Mouse (Mus musculus): ENCODE data around the gene Gna15. TPM values are rescaled to one million over a fixed set of nuclear protein-coding genes. Genes with fewer than 3 reads are reported as not detected.

The Gna15 gene
- polyA plus RNA-seq, 1 experiment from 2014 or later = 1.4 TPM

GRCm38 (mm10) chr10:81557491-81557890, 33.5 kb upstream of the Gna15 start:
- Histone ChIP-seq H3K27ac (ENCODE audit: low read depth, low read length) (no peak overlapping the region), H3K4me3 (ENCODE audit: low read depth, low read length) (no peak overlapping the region), H3K4me1 (ENCODE audit: control insufficient read depth, insufficient read depth, low read length) (peaks cover 22% of the 10 kb centered on the region), H3K36me3 (ENCODE audit: control insufficient read depth, insufficient read depth, low read length) (0 out of 2 replicates have a peak, but pooled peaks cover 2% of the 10 kb centered on the region), H3K9me3 (ENCODE audit: control insufficient read depth, low read length) (no peaks in the 10 kb centered on the region), H3K9ac (ENCODE audit: low read length) (no peak overlapping the region), H3K27me3 (ENCODE audit: control insufficient read depth, insufficient read depth, low read length) (no peaks in the 10 kb centered on the region; the same call in 1 of the 2 replicates), H3K4me2 (no peak overlapping the region)
- DNase-seq (ENCODE audit: low spot score, missing footprints) (no peak), ATAC-seq (ENCODE audit: low FRiP score) (no peak)
- WGBS = 55% methylated on average over 1 of the region's 1 CpGs

- no peaks in the 10 kb centered on the region for H3K36me3 ChIP-seq (ENCODE audit: control insufficient read depth, insufficient read depth, low read length)
- H3K27ac ChIP-seq (ENCODE audit: low read depth, low read length) = no peak overlapping the region
- no peaks in the 10 kb centered on the region for H3K9me3 ChIP-seq (ENCODE audit: control insufficient read depth, low read length)
- WGBS = 75% methylated on average over 3 of the region's 3 CpGs
- H3K4me3 ChIP-seq (ENCODE audit: low read depth, low read length) = no peak overlapping the region
- no peak for DNase-seq (ENCODE audit: low spot score, missing footprints)
- no peaks in the 10 kb centered on the region; the same call in 1 of the 2 replicates for H3K27me3 ChIP-seq (ENCODE audit: control insufficient read depth, insufficient read depth, low read length)
- no peak overlapping the region for H3K9ac ChIP-seq (ENCODE audit: low read length)
- peaks cover 16% of the 10 kb centered on the region for H3K4me1 ChIP-seq (ENCODE audit: control insufficient read depth, insufficient read depth, low read length)
- ATAC-seq (ENCODE audit: low FRiP score) = no peak
- H3K4me2 ChIP-seq = no peak overlapping the region
These were observed 32.3 kb upstream of the Gna15 start for GRCm38 (mm10) chr10:81556282-81556681.

- H3K4me3 ChIP-seq (ENCODE audit: low read depth, low read length) = no peak overlapping the region
- 0 out of 2 replicates have a peak, but pooled peaks cover 4% of the 10 kb centered on the region for H3K4me1 ChIP-seq (ENCODE audit: control insufficient read depth, insufficient read depth, low read length)
- DNase-seq (ENCODE audit: low spot score, missing footprints) = no peak
- H3K9ac ChIP-seq (ENCODE audit: low read length) = no peak overlapping the region
- H3K27ac ChIP-seq (ENCODE audit: low read depth, low read length) = no peak overlapping the region
- no peaks in the 10 kb centered on the region; the same call in 1 of the 2 replicates for H3K27me3 ChIP-seq (ENCODE audit: control insufficient read depth, insufficient read depth, low read length)
- ATAC-seq (ENCODE audit: low FRiP score) = no peak
- 84% methylated on average over 6 of the region's 6 CpGs for WGBS
- H3K9me3 ChIP-seq (ENCODE audit: control insufficient read depth, low read length) = no peaks in the 10 kb centered on the region
- no peak overlapping the region for H3K4me2 ChIP-seq
- no peaks in the 10 kb centered on the region for H3K36me3 ChIP-seq (ENCODE audit: control insufficient read depth, insufficient read depth, low read length)
These were observed 30.1 kb upstream of the Gna15 start for GRCm38 (mm10) chr10:81553807-81554755.

GRCm38 (mm10) chr10:81553232-81553631, 29.2 kb upstream of the Gna15 start:
- H3K27ac ChIP-seq (ENCODE audit: low read depth, low read length) = no peak overlapping the region

GRCm38 (mm10) chr10:81551597-81552102, 27.6 kb upstream of the Gna15 start:
- peak; percentile 81 for ATAC-seq (ENCODE audit: low FRiP score)
- Histone ChIP-seq H3K27me3 (ENCODE audit: control insufficient read depth, insufficient read depth, low read length) (no peaks in the 10 kb centered on the region; the same call in 1 of the 2 replicates), H3K36me3 (ENCODE audit: control insufficient read depth, insufficient read depth, low read length) (no peaks in the 10 kb centered on the region), H3K27ac (ENCODE audit: low read depth, low read length) (no peak overlapping the region), H3K9ac (ENCODE audit: low read length) (no peak overlapping the region), H3K4me3 (ENCODE audit: low read depth, low read length) (no peak overlapping the region), H3K4me1 (ENCODE audit: control insufficient read depth, insufficient read depth, low read length) (no peaks in the 10 kb centered on the region), H3K9me3 (ENCODE audit: control insufficient read depth, low read length) (no peaks in the 10 kb centered on the region), H3K4me2 (no peak overlapping the region)
- 9% methylated on average over 12 of the region's 12 CpGs for WGBS
- peak; percentile 94 for DNase-seq (ENCODE audit: low spot score, missing footprints)

More at GRCm38 (mm10) chr10:81553232-81553631, 29.2 kb upstream of the Gna15 start:
- ATAC-seq (ENCODE audit: low FRiP score) (no peak), DNase-seq (ENCODE audit: low spot score, missing footprints) (no peak)
- 86% methylated on average over 5 of the region's 5 CpGs for WGBS
- no peak overlapping the region for H3K4me2 ChIP-seq
- no peaks in the 10 kb centered on the region for H3K9me3 ChIP-seq (ENCODE audit: control insufficient read depth, low read length)
- H3K4me3 ChIP-seq (ENCODE audit: low read depth, low read length) = no peak overlapping the region
- H3K36me3 ChIP-seq (ENCODE audit: control insufficient read depth, insufficient read depth, low read length) = no peaks in the 10 kb centered on the region
- H3K9ac ChIP-seq (ENCODE audit: low read length) = no peak overlapping the region
- no peaks in the 10 kb centered on the region; the same call in 1 of the 2 replicates for H3K27me3 ChIP-seq (ENCODE audit: control insufficient read depth, insufficient read depth, low read length)
- H3K4me1 ChIP-seq (ENCODE audit: control insufficient read depth, insufficient read depth, low read length) = no peaks in the 10 kb centered on the region

GRCm38 (mm10) chr10:81550257-81550656, 26.2 kb upstream of the Gna15 start:
- no peaks in the 10 kb centered on the region; the same call in 1 of the 2 replicates for H3K27me3 ChIP-seq (ENCODE audit: control insufficient read depth, insufficient read depth, low read length)
- H3K4me3 ChIP-seq (ENCODE audit: low read depth, low read length) = no peak overlapping the region
- no peak overlapping the region for H3K27ac ChIP-seq (ENCODE audit: low read depth, low read length)
- no peaks in the 10 kb centered on the region for H3K36me3 ChIP-seq (ENCODE audit: control insufficient read depth, insufficient read depth, low read length)
- no peak overlapping the region for H3K9ac ChIP-seq (ENCODE audit: low read length)
- ATAC-seq (ENCODE audit: low FRiP score) (no peak), DNase-seq (ENCODE audit: low spot score, missing footprints) (peak; percentile 97)
- no peak overlapping the region for H3K4me2 ChIP-seq
- 10% methylated on average over 7 of the region's 7 CpGs for WGBS
- H3K9me3 ChIP-seq (ENCODE audit: control insufficient read depth, low read length) = no peaks in the 10 kb centered on the region
- H3K4me1 ChIP-seq (ENCODE audit: control insufficient read depth, insufficient read depth, low read length) = no peaks in the 10 kb centered on the region

GRCm38 (mm10) chr10:81548944-81549343, 24.9 kb upstream of the Gna15 start:
- 79% methylated on average over 5 of the region's 5 CpGs for WGBS
- H3K4me1 ChIP-seq (ENCODE audit: control insufficient read depth, insufficient read depth, low read length) = peaks cover 3% of the 10 kb centered on the region
- DNase-seq (ENCODE audit: low spot score, missing footprints) = no peak
- H3K4me3 ChIP-seq (ENCODE audit: low read depth, low read length) = no peak overlapping the region
- no peak overlapping the region for H3K4me2 ChIP-seq
- no peak for ATAC-seq (ENCODE audit: low FRiP score)
- H3K27ac ChIP-seq (ENCODE audit: low read depth, low read length) = no peak overlapping the region
- no peak overlapping the region for H3K9ac ChIP-seq (ENCODE audit: low read length)
- H3K36me3 ChIP-seq (ENCODE audit: control insufficient read depth, insufficient read depth, low read length) = no peaks in the 10 kb centered on the region
- no peaks in the 10 kb centered on the region for H3K9me3 ChIP-seq (ENCODE audit: control insufficient read depth, low read length)
- no peaks in the 10 kb centered on the region for H3K27me3 ChIP-seq (ENCODE audit: control insufficient read depth, insufficient read depth, low read length)

- DNase-seq (ENCODE audit: low spot score, missing footprints) (no peak), ATAC-seq (ENCODE audit: low FRiP score) (no peak)
- WGBS = 94% methylated on average over 13 of the region's 13 CpGs
- H3K36me3 ChIP-seq (ENCODE audit: control insufficient read depth, insufficient read depth, low read length) = no peaks in the 10 kb centered on the region
- H3K27ac ChIP-seq (ENCODE audit: low read depth, low read length) = no peak overlapping the region
- no peak overlapping the region for H3K4me3 ChIP-seq (ENCODE audit: low read depth, low read length)
- peaks cover 21% of the 10 kb centered on the region for H3K4me1 ChIP-seq (ENCODE audit: control insufficient read depth, insufficient read depth, low read length)
- H3K9ac ChIP-seq (ENCODE audit: low read length) = no peak overlapping the region
- H3K27me3 ChIP-seq (ENCODE audit: control insufficient read depth, insufficient read depth, low read length) = no peaks in the 10 kb centered on the region
- no peak overlapping the region for H3K4me2 ChIP-seq
- no peaks in the 10 kb centered on the region for H3K9me3 ChIP-seq (ENCODE audit: control insufficient read depth, low read length)
These were observed 23.0 kb upstream of the Gna15 start for GRCm38 (mm10) chr10:81546788-81547571.
